Mouse (Mus musculus) heart, postnatal 0 days (tissue): Measurements from ENCODE around the gene Rnf5.

Experiments
- CTCF ChIP-seq: IDR thresholded peaks from 2 replicates; pipeline ENCODE4 v1.5.1; 2016; ENCODE audit warnings: antibody characterized with exemption, control low read depth, low read depth
- EP300 ChIP-seq: IDR thresholded peaks from 2 replicates; pipeline ENCODE4 v1.6.1; 2016; ENCODE audit warnings: antibody characterized with exemption, low read depth

DNA sequence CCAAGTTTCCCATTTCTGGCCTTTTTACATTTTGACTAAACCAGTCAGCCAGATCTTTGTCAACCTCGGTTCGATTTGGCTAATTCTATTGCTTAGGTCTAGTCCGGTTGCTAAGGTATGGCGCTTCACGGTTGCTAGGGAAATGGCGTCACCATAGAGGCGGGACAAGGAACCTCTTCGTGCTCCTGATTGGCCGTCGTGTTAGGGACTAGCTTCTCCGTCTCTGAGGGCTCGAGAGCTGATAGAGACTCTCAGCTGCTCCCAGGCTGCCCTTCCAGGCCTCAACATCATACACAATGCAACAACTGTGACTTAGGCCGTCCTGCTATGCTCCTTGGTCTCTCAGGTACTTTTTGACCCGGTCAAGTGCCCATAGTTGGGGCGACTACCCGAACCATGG lies 41.1 kb upstream of the Rnf5 start, which contains the start of gene Fkbpl:
- no peak for TF ChIP-seq CTCF
- TF ChIP-seq EP300 = no peak
